Mouse (Mus musculus) gastrocnemius, postnatal 14 days (tissue): Measurements from ENCODE around the gene Cct6b. TPM values are rescaled to one million over a fixed set of nuclear protein-coding genes. Genes with fewer than 3 reads are reported as not detected.
"Not testable (repeated sequence)": the region's sequence is repeated elsewhere in the genome, so short reads cannot be mapped to it uniquely, and the experiment has no call there.

Source experiments
- DNase-seq: peaks from one replicate; pipeline ENCODE4 v3.0.0; 2021; ENCODE audit warnings: mixed read lengths
- intact Hi-C: fragments of 180-260 bp; cut with DNase I; formaldehyde crosslinking; loops from one replicate; pipeline ENCODE4 v1.15.1; 2025; ENCODE audit warnings: low total_unique reads
- total RNA-seq, 2 experiments: library from RNA; stranded (reverse); gene quantifications; 2 replicates each; pipeline ENCODE4 v1.2.3; 2021

Gene Cct6b
- total RNA-seq, 2 experiments from 2014 or later = 0.16 to 0.29 TPM

GRCm38 (mm10) chr11:82712681-82713080 lies 51.4 kb downstream of the Cct6b start:
- intact Hi-C loops = no loop called here
- DNase-seq = no peak

- no peak for DNase-seq
- intact Hi-C loops = no loop called here
These were observed 55.2 kb downstream of the Cct6b start for GRCm38 (mm10) chr11:82708934-82709333.

- intact Hi-C loops = no loop called here
- no peak for DNase-seq
These were observed 59.0 kb downstream of the Cct6b start for GRCm38 (mm10) chr11:82705082-82705481.

GRCm38 (mm10) chr11:82699865-82700410 lies 64.2 kb downstream of the Cct6b start:
- DNase-seq = no peak
- intact Hi-C loops = no loop called here

GRCm38 (mm10) chr11:82695930-82696329 lies 68.2 kb downstream of the Cct6b start:
- intact Hi-C loops = no loop called here
- DNase-seq = no peak

- DNase-seq, intact Hi-C loops: not testable (repeated sequence)
These were observed 69.2 kb downstream of the Cct6b start for GRCm38 (mm10) chr11:82694947-82695346.

- DNase-seq = no peak
- intact Hi-C loops = no loop called here
These were observed 71.5 kb downstream of the Cct6b start for GRCm38 (mm10) chr11:82692668-82693067.

- intact Hi-C loops = no loop called here
These were observed 73.6 kb downstream of the Cct6b start for GRCm38 (mm10) chr11:82690476-82690875.

GRCm38 (mm10) chr11:82687668-82688067 lies 76.5 kb downstream of the Cct6b start:
- no peak for DNase-seq
- intact Hi-C loops = no loop called here

More at GRCm38 (mm10) chr11:82690476-82690875, 73.6 kb downstream of the Cct6b start:
- no peak for DNase-seq

- DNase-seq = peak; percentile 72
- intact Hi-C loops = no loop called here
These were observed 79.4 kb downstream of the Cct6b start for GRCm38 (mm10) chr11:82684676-82685075.

GRCm38 (mm10) chr11:82683765-82684505 lies 80.2 kb downstream of the Cct6b start:
- peak; percentile 23 for DNase-seq

GRCm38 (mm10) chr11:82678561-82678960 lies 85.6 kb downstream of the Cct6b start:
- intact Hi-C loops = no loop called here
- DNase-seq = no peak

More at GRCm38 (mm10) chr11:82683765-82684505, 80.2 kb downstream of the Cct6b start:
- intact Hi-C loops = no loop called here

Other genes with a start within 250 kb of the Cct6b start
- gene Zfp830, start within 50 bp of the Cct6b start, total RNA-seq = 10 to 100 TPM; 13.6 to 14.6 TPM
- 10 to 100 TPM; 13.3 to 16.8 TPM for gene Lig3, start 16.8 kb upstream of the Cct6b start, total RNA-seq
- gene Rffl, start 106.9 kb upstream of the Cct6b start, total RNA-seq = 1 to 10 TPM; 5.4 to 5.7 TPM
- gene Rad51d, start 126.3 kb upstream of the Cct6b start, total RNA-seq = 1 to 10 TPM; 5.3 to 5.7 TPM
- gene Fndc8, start 127.8 kb upstream of the Cct6b start, total RNA-seq = not detected
- 10 to 100 TPM in 1 of 2 experiments, 1 to 10 TPM in 1; 8.8 to 11.0 TPM for gene Nle1, start 144.1 kb upstream of the Cct6b start, total RNA-seq
- gene Unc45b, start 146.2 kb upstream of the Cct6b start, total RNA-seq = 100 to 1,000 TPM; 106 to 108 TPM
- 10 to 100 TPM; 31.0 to 32.7 TPM for gene Slfn5, start 187.0 kb upstream of the Cct6b start, total RNA-seq
- 1 to 10 TPM in 1 of 2 experiments, under 1 TPM in 1; 0.89 to 1.9 TPM for gene Slfn9, start 227.5 kb upstream of the Cct6b start, total RNA-seq